Mouse (Mus musculus): Measurements from ENCODE around the gene Tecpr1.
A peak's percentile ranks its signal among the peaks of the same experiment; 100 is the strongest.

Tecpr1 gene

GRCm38 (mm10) chr5:144253212-144253611 is 29.8 kb upstream of the Tecpr1 start:
- no peak for DNase-seq (ENCODE audit: extremely low read depth, insufficient read length, low spot score)

- no peak for DNase-seq (ENCODE audit: extremely low read depth, insufficient read length, low spot score)
Observed at GRCm38 (mm10) chr5:144251876-144252577, 28.6 kb upstream of the Tecpr1 start.

- DNase-seq (ENCODE audit: extremely low read depth, insufficient read length, low spot score): no peak
Observed at GRCm38 (mm10) chr5:144249871-144250270, 26.5 kb upstream of the Tecpr1 start.

GRCm38 (mm10) chr5:144247906-144248585 is 24.6 kb upstream of the Tecpr1 start:
- no peak for DNase-seq (ENCODE audit: extremely low read depth, insufficient read length, low spot score)

- no peak for DNase-seq (ENCODE audit: extremely low read depth, insufficient read length, low spot score)
Observed at GRCm38 (mm10) chr5:144247307-144247706, 23.9 kb upstream of the Tecpr1 start.

- no peak for DNase-seq (ENCODE audit: extremely low read depth, insufficient read length, low spot score)
Observed at GRCm38 (mm10) chr5:144246669-144247068, 23.3 kb upstream of the Tecpr1 start.

- DNase-seq (ENCODE audit: extremely low read depth, insufficient read length, low spot score): no peak
Observed at GRCm38 (mm10) chr5:144245592-144245991, 22.2 kb upstream of the Tecpr1 start.

- DNase-seq (ENCODE audit: extremely low read depth, insufficient read length, low spot score): no peak
Observed at GRCm38 (mm10) chr5:144243901-144244487, 20.6 kb upstream of the Tecpr1 start, which contains the start of gene Bri3. TSS of gene Bri3 (plus strand) at chr5:144244437.

GRCm38 (mm10) chr5:144238969-144239368 is 15.6 kb upstream of the Tecpr1 start:
- no peak for DNase-seq (ENCODE audit: extremely low read depth, insufficient read length, low spot score)

GRCm38 (mm10) chr5:144234714-144235113 is 11.3 kb upstream of the Tecpr1 start:
- DNase-seq (ENCODE audit: extremely low read depth, insufficient read length, low spot score): no peak

- no peak for DNase-seq (ENCODE audit: extremely low read depth, insufficient read length, low spot score)
Observed at GRCm38 (mm10) chr5:144234222-144234621, 10.8 kb upstream of the Tecpr1 start.

GRCm38 (mm10) chr5:144232531-144232930 is 9.1 kb upstream of the Tecpr1 start:
- no peak for DNase-seq (ENCODE audit: extremely low read depth, insufficient read length, low spot score)

GRCm38 (mm10) chr5:144231410-144231809 is 8.0 kb upstream of the Tecpr1 start:
- no peak for DNase-seq (ENCODE audit: extremely low read depth, insufficient read length, low spot score)

GRCm38 (mm10) chr5:144230216-144230615 is 6.8 kb upstream of the Tecpr1 start:
- no peak for DNase-seq (ENCODE audit: extremely low read depth, insufficient read length, low spot score)

GRCm38 (mm10) chr5:144226220-144226619 is 2.8 kb upstream of the Tecpr1 start:
- no peak for DNase-seq (ENCODE audit: extremely low read depth, insufficient read length, low spot score)

GRCm38 (mm10) chr5:144223899-144224816 is 743 bp upstream of the Tecpr1 start:
- DNase-seq (ENCODE audit: extremely low read depth, insufficient read length, low spot score): no peak

GRCm38 (mm10) chr5:144222811-144223502 is 458 bp downstream of the Tecpr1 start:
- DNase-seq (ENCODE audit: extremely low read depth, insufficient read length, low spot score): peak; percentile 39

GRCm38 (mm10) chr5:144221305-144221704 is 2.1 kb downstream of the Tecpr1 start:
- DNase-seq (ENCODE audit: extremely low read depth, insufficient read length, low spot score): no peak

GRCm38 (mm10) chr5:144219936-144220335 is 3.5 kb downstream of the Tecpr1 start:
- no peak for DNase-seq (ENCODE audit: extremely low read depth, insufficient read length, low spot score)

GRCm38 (mm10) chr5:144219306-144219705 is 4.1 kb downstream of the Tecpr1 start:
- DNase-seq (ENCODE audit: extremely low read depth, insufficient read length, low spot score): no peak

Data from 3134 (cell line).